9 mouse cellular contexts compared by ENCODE assay signal in the genomic region with DNA sequence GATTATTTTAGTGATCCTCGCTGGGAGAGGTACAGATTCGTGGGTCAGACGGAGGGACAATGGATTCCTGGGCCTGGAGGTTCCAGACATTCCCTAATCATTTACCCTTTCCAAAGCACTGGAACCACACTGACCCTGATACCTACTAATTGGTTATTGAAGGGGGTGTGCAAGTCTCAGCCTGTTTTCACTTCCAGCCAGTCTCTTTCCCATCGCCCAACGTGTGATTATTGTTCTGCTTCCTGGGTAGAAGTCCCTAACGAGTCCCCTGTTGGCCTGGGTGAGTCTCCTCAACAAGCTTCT. TPM values are rescaled to one million over a fixed set of nuclear protein-coding genes. Genes with fewer than 3 reads are reported as not detected.
DNase-seq lines count a peak whose midpoint lies in the region; ATAC-seq and TF ChIP-seq lines count a peak whose summit lies in the region.
"Had no signal": no experiment of that assay in that cellular context is flagged by ENCODE, and none has a peak within 500 bp of the region (broad histone marks: within the 10 kb centered on the region; RNA-seq: fewer than 3 reads in every experiment).

No protein-coding gene starts in this region.

- intact Hi-C loops in heart, adult 2 months (cut with DNase I) = no loop called here

- H3K9me3 ChIP-seq in CH12.LX (replicated peaks; ENCODE audit: low read length) = no peaks in the 10 kb centered on the region
- H3K9me3 ChIP-seq in forebrain, embryonic 16.5 days (ENCODE audit: control insufficient read depth, low read length) = no peaks in the 10 kb centered on the region

- peak overlapping the region; percentile 57 for H3K4me3 ChIP-seq in heart, adult 2 months
- H3K4me3 ChIP-seq in CH12.LX (replicated peaks in 1 of 3; ENCODE audit: low read depth in 2 of 3, low read length in 2 of 3, poor library complexity in 1 of 3) = peak overlapping the region; percentile 76 to 98 (median 77)
- peak overlapping the region; percentile 58 for H3K4me3 ChIP-seq in forebrain, embryonic 16.5 days (replicated peaks; ENCODE audit: low read length)
- H3K4me3 ChIP-seq in macrophage (ENCODE audit: inconsistent target) = peak overlapping the region; percentile 73

- 0% methylated on average over 6 of the region's 6 CpGs for WGBS in heart, adult 2 months
- 0% methylated on average over 6 of the region's 6 CpGs for WGBS in forebrain, embryonic 16.5 days
- WGBS in macrophage (ENCODE audit: missing documents) = 2% methylated on average over 6 of the region's 6 CpGs

- TF ChIP-seq CTCF in heart, adult 2 months (IDR thresholded peaks at IDR 0.05) = no peak
- TF ChIP-seq CTCF in CH12.LX (conservative IDR thresholded peaks at IDR 0.05 in 1 of 2, IDR thresholded peaks at IDR 0.05 in 1 of 2; ENCODE audit: low read depth in 2 of 2, low read length in 2 of 2) = no peak

- no peak for DNase-seq in heart, adult 2 months
- no peak for DNase-seq in heart, postnatal 4 days
- DNase-seq in CH12.LX (ENCODE audit: extremely low read depth) = no peak
- DNase-seq in c-Kit-positive CD71-positive TER-119-positive erythroid progenitor cells, embryonic 14.5 days (ENCODE audit: low spot score) = no peak
- DNase-seq in right cerebral cortex, postnatal 25 days = no peak
- no peak for DNase-seq in layer of hippocampus, adult 8-10 months (ENCODE audit: low spot score in 2 of 2)

- no peaks in the 10 kb centered on the region for H3K79me2 ChIP-seq in heart, adult 2 months (replicated peaks; ENCODE audit: control insufficient read depth, insufficient read depth, low read length)
- H3K79me2 ChIP-seq in CH12.LX (replicated peaks; ENCODE audit: control insufficient read depth, extremely low read depth, insufficient read depth, poor library complexity, severe bottlenecking) = peaks cover 5% of the 10 kb centered on the region; the same call in 1 of the 2 replicates
- no peaks in the 10 kb centered on the region; the same call in 1 of the 2 replicates for H3K79me2 ChIP-seq in macrophage (ENCODE audit: inconsistent target)

- H3K9ac ChIP-seq in heart, adult 2 months (ENCODE audit: low read depth, low read length) = no peak overlapping the region
- H3K9ac ChIP-seq in CH12.LX (ENCODE audit: insufficient read depth, low read depth) = peak overlapping the region; percentile 39; the same call in 1 of the 2 replicates
- H3K9ac ChIP-seq in forebrain, embryonic 16.5 days (replicated peaks; ENCODE audit: low read depth, low read length) = peak overlapping the region; percentile 56

- TF ChIP-seq POLR2A in heart, adult 2 months (IDR thresholded peaks at IDR 0.05; ENCODE audit: insufficient read depth, low read depth, low read length) = no peak
- no peak for TF ChIP-seq POLR2A in CH12.LX (IDR thresholded peaks at IDR 0.05; ENCODE audit: low read depth, low read length)

- dilution Hi-C loops in CH12.LX (cut with MboI; ENCODE audit: extremely low pct_ligation_motif_present, extremely low pct_unique_long_range_greater_than_20kb, low sequenced_read_pairs) = no loop called here

- in situ Hi-C loops in CH12.LX (cut with MboI; ENCODE audit: low pct_ligation_motif_present, low pct_unique_long_range_greater_than_20kb, low sequenced_read_pairs) = loop anchor here (10.0 kb wide), 1 partner anchor 142 kb away; no protein-coding TSS in a partner anchor

- H3K4me1 ChIP-seq in heart, adult 2 months (ENCODE audit: control insufficient read depth, insufficient read depth, low read length) = peaks cover 7% of the 10 kb centered on the region
- H3K4me1 ChIP-seq in CH12.LX (ENCODE audit: control insufficient read depth in 1 of 2, insufficient read depth in 2 of 2) = peaks cover 8 to 34% of the 10 kb centered on the region in 2 experiments; a peak in 3 of 4 replicates
- peaks cover 30% of the 10 kb centered on the region for H3K4me1 ChIP-seq in forebrain, embryonic 16.5 days (replicated peaks; ENCODE audit: control insufficient read depth, insufficient read depth, low read length)

- no peaks in the 10 kb centered on the region for H3K36me3 ChIP-seq in heart, adult 2 months (ENCODE audit: control insufficient read depth, insufficient read depth, low read length)
- H3K36me3 ChIP-seq in CH12.LX (replicated peaks in 1 of 2; ENCODE audit: control insufficient read depth in 1 of 2, insufficient read depth in 1 of 2, low read length in 1 of 2) = peaks cover 16 to 32% of the 10 kb centered on the region in 2 experiments
- H3K36me3 ChIP-seq in forebrain, embryonic 16.5 days (ENCODE audit: control insufficient read depth, insufficient read depth) = no peaks in the 10 kb centered on the region
- H3K36me3 ChIP-seq in macrophage (ENCODE audit: inconsistent target) = no peaks in the 10 kb centered on the region

- H3K27ac ChIP-seq in heart, adult 2 months = no peak overlapping the region
- H3K27ac ChIP-seq in CH12.LX (ENCODE audit: insufficient read depth, low read depth) (no peak overlapping the region), macrophage (peak overlapping the region; percentile 43)
- H3K27ac ChIP-seq in forebrain, embryonic 16.5 days (ENCODE audit: low read length) = no peak overlapping the region

- no peaks in the 10 kb centered on the region for H3K27me3 ChIP-seq in heart, adult 2 months (ENCODE audit: control insufficient read depth, insufficient read depth, low read length)
- H3K27me3 ChIP-seq in CH12.LX (replicated peaks) = no peaks in the 10 kb centered on the region
- no peaks in the 10 kb centered on the region for H3K27me3 ChIP-seq in forebrain, embryonic 16.5 days (replicated peaks; ENCODE audit: control insufficient read depth, insufficient read depth, low read length)

- no peak for TF ChIP-seq RAD21 in CH12.LX (IDR thresholded peaks at IDR 0.05; ENCODE audit: low read depth, low read length)

- 0 out of 2 replicates have a peak, but pooled peaks have one; percentile 15 for ATAC-seq in forebrain, embryonic 16.5 days

- peak overlapping the region; percentile 83 for H3K4me2 ChIP-seq in CH12.LX (ENCODE audit: insufficient read depth, low read depth, poor library complexity, severe bottlenecking)
- H3K4me2 ChIP-seq in forebrain, embryonic 16.5 days (ENCODE audit: low read length) = peak overlapping the region; percentile 95

- TF ChIP-seq EP300 in heart, adult 2 months (IDR thresholded peaks at IDR 0.05; ENCODE audit: insufficient read depth, low read depth, low read length) = no peak
- no peak for TF ChIP-seq EP300 in CH12.LX (IDR thresholded peaks at IDR 0.05; ENCODE audit: low read length)

TF ChIP-seq in CH12.LX, 34 proteins besides CTCF, POLR2A, EP300 and RAD21:
- TF ChIP-seq MXI1 (IDR thresholded peaks at IDR 0.05; ENCODE audit: low read depth, low read length) = peak; percentile 9; the same call in 1 of the 2 replicates
- peak; percentile 17; the same call in 1 of the 2 replicates for TF ChIP-seq MAX (IDR thresholded peaks at IDR 0.05; ENCODE audit: low read length)
- no peak for TF ChIP-seq CHD1 (IDR thresholded peaks at IDR 0.05; ENCODE audit: low read depth, low read length)
- TF ChIP-seq USF1 (IDR thresholded peaks at IDR 0.05; ENCODE audit: low read depth, low read length) = no peak
- peak; percentile 41; the same call in 1 of the 2 replicates for TF ChIP-seq SIN3A (IDR thresholded peaks at IDR 0.05; ENCODE audit: low read length)
- no peak for TF ChIP-seq MYC (IDR thresholded peaks at IDR 0.05; ENCODE audit: low read depth, low read length)
TF ChIP-seq in CH12.LX: peak in this region for 3.

RNA-seq across cellular contexts. Expression of gene Pif1, which starts 0.3 kb away (rescaled TPM):
- not detected for total RNA-seq in heart, adult 2 months (2021)
- polyA plus RNA-seq in heart, adult 2 months (2012; rRNA removed) = 0.18 and 0.23 TPM in 2 replicates
- total RNA-seq in heart, postnatal 4 days (2021) = 1 to 10 TPM; 6.2 to 7.6 TPM
- total RNA-seq in CH12.LX (2012; rRNA removed) (12.2 and 15.7 TPM in 2 replicates), CH12.LX (2014; rRNA removed) (11.2 and 13.3 TPM in 2 replicates)
- polyA plus RNA-seq in CH12.LX (2012; ENCODE audit: insufficient read length, low read depth) (12.3 and 14.5 TPM in 2 replicates), macrophage (2018) (0.51 to 0.53 TPM in 2 of 3 replicates, not detected in the other)
- polyA plus RNA-seq in forebrain, embryonic 16.5 days (2015; fragmentation: Nextera tagmentation; extraction: Ambion mirVana) = 8.9 and 10.2 TPM in 2 replicates
- 1 to 10 TPM in 14 of 26 experiments, under 1 TPM in 3, not detected in 9; 0.42 to 7.2 (median 1.2) TPM for total RNA-seq in macrophage (2018; cell fraction: chromatin; rRNA removed)
- total RNA-seq in macrophage (2018; cell fraction: cytosol; rRNA removed) = 1 to 10 TPM in 1 of 26 experiments, under 1 TPM in 19, not detected in 6; 0.03 to 1.3 (median 0.27) TPM
- 1 to 10 TPM in 5 of 26 experiments, under 1 TPM in 17, not detected in 4; 0.12 to 3.1 (median 0.45) TPM for total RNA-seq in macrophage (2018; cell fraction: nucleus; rRNA removed)
- total RNA-seq in layer of hippocampus, adult 8-10 months (2022) = under 1 TPM; 0.09 to 0.24 (median 0.16) TPM
- total RNA-seq: gastrocnemius, adult 18-20 months had no signal

RNA-seq across cellular contexts. Expression of gene Plekho2, which starts 7.4 kb away (rescaled TPM):
- total RNA-seq in heart, adult 2 months (2021) = 10 to 100 TPM in 1 of 2 experiments, 1 to 10 TPM in 1; 9.9 to 11.1 TPM
- polyA plus RNA-seq in heart, adult 2 months (2012; rRNA removed) = 16.5 and 18.8 TPM in 2 replicates
- 10 to 100 TPM; 17.9 to 19.4 TPM for total RNA-seq in heart, postnatal 4 days (2021)
- total RNA-seq in CH12.LX (2012; rRNA removed) (13.9 and 16.8 TPM in 2 replicates), CH12.LX (2014; rRNA removed) (7.2 and 7.9 TPM in 2 replicates)
- polyA plus RNA-seq in CH12.LX (2012; ENCODE audit: insufficient read length, low read depth) (33.8 and 37.1 TPM in 2 replicates), macrophage (2018) (195 to 316 TPM (median 234 TPM) in 3 replicates)
- 4.7 and 5.7 TPM in 2 replicates for polyA plus RNA-seq in forebrain, embryonic 16.5 days (2015; fragmentation: Nextera tagmentation; extraction: Ambion mirVana)
- total RNA-seq in macrophage (2018; cell fraction: chromatin; rRNA removed) = 1,000 to 10,000 TPM in 1 of 26 experiments, 100 to 1,000 TPM in 25; 183 to 1,124 (median 419) TPM
- total RNA-seq in macrophage (2018; cell fraction: cytosol; rRNA removed) = 100 to 1,000 TPM; 261 to 438 (median 317) TPM
- 1,000 to 10,000 TPM in 2 of 26 experiments, 100 to 1,000 TPM in 24; 284 to 1,133 (median 407) TPM for total RNA-seq in macrophage (2018; cell fraction: nucleus; rRNA removed)
- total RNA-seq in layer of hippocampus, adult 8-10 months (2022) = 10 to 100 TPM; 13.4 to 21.0 (median 14.2) TPM

RNA-seq across cellular contexts. Expression of gene Rbpms2, which starts 42.2 kb away (rescaled TPM):
- 10 to 100 TPM; 29.4 to 32.5 TPM for total RNA-seq in heart, adult 2 months (2021)
- 102 and 105 TPM in 2 replicates for polyA plus RNA-seq in heart, adult 2 months (2012; rRNA removed)
- 10 to 100 TPM; 89.4 to 97.0 TPM for total RNA-seq in heart, postnatal 4 days (2021)
- total RNA-seq in CH12.LX (2012; rRNA removed) (0.13 TPM in 1 of 2 replicates, not detected in the other), CH12.LX (2014; rRNA removed) (not detected in 2 replicates)
- polyA plus RNA-seq in CH12.LX (2012; ENCODE audit: insufficient read length, low read depth) (0.34 and 0.95 TPM in 2 replicates), macrophage (2018) (0.14 to 0.42 TPM (median 0.28 TPM) in 3 replicates)
- polyA plus RNA-seq in forebrain, embryonic 16.5 days (2015; fragmentation: Nextera tagmentation; extraction: Ambion mirVana) = 3.2 and 3.4 TPM in 2 replicates
- under 1 TPM in 3 of 26 experiments, not detected in 23; 0.44 to 0.67 (median 0.62) TPM for total RNA-seq in macrophage (2018; cell fraction: chromatin; rRNA removed)
- under 1 TPM in 15 of 26 experiments, not detected in 11; 0.07 to 0.52 (median 0.22) TPM for total RNA-seq in macrophage (2018; cell fraction: cytosol; rRNA removed)
- under 1 TPM in 3 of 26 experiments, not detected in 23; 0.36 to 0.56 (median 0.42) TPM for total RNA-seq in macrophage (2018; cell fraction: nucleus; rRNA removed)
- 1 to 10 TPM; 3.7 to 5.4 (median 4.6) TPM for total RNA-seq in layer of hippocampus, adult 8-10 months (2022)

Comparison
In these comparisons a context has a peak if more than half of its experiments do, and no peak if none do; other contexts are left out.
1. RNA of gene Pif1, which starts 0.3 kb away (total RNA-seq): 11.2 to 15.7 TPM in CH12.LX and 6.2 to 7.6 TPM in heart, postnatal 4 days; 0.09 to 0.24 TPM in layer of hippocampus, adult 8-10 months and not detected in heart, adult 2 months; every median in the first group is over 4 times any median in the second.
2. RNA of gene Rbpms2, which starts 42.2 kb away (total RNA-seq): 89.4 to 97.0 TPM in heart, postnatal 4 days and 29.4 to 32.5 TPM in heart, adult 2 months; 3.7 to 5.4 TPM in layer of hippocampus, adult 8-10 months and 0.13 TPM in CH12.LX; every median in the first group is over 4 times any median in the second.
3. Peak in every context shown above with its lines, with median percentiles within 50 percentile points of each other: H3K4me3 ChIP-seq.